Mouse (Mus musculus) E14TG2a.4 (cell line): ENCODE measurements around the gene Taf3.

Experiments
- CTCF ChIP-seq: conservative IDR thresholded peaks from 2 replicates; pipeline ENCODE4 v1.5.1; 2014; ENCODE audit warnings: low read length
- NANOG ChIP-seq: IDR thresholded peaks from 2 replicates; pipeline ENCODE4 v1.6.1; 2014; ENCODE audit warnings: borderline replicate concordance, low read length, mixed read lengths
- POU5F1 ChIP-seq: IDR thresholded peaks from 2 replicates; pipeline ENCODE4 v1.6.1; 2014; ENCODE audit warnings: low read length, borderline replicate concordance

- TF ChIP-seq CTCF, result no peak
- no peak for TF ChIP-seq NANOG
- no peak for TF ChIP-seq POU5F1
These were observed 160.8 kb downstream of the Taf3 start for GRCm38 (mm10) chr2:9887636-9888035.
